Mouse (Mus musculus): ENCODE data around the gene Ccdc103. TPM values are rescaled to one million over a fixed set of nuclear protein-coding genes. Genes with fewer than 3 reads are reported as not detected.

The Ccdc103 gene
- polyA plus RNA-seq, 1 experiment from 2014 or later, result 2.1 TPM

DNA sequence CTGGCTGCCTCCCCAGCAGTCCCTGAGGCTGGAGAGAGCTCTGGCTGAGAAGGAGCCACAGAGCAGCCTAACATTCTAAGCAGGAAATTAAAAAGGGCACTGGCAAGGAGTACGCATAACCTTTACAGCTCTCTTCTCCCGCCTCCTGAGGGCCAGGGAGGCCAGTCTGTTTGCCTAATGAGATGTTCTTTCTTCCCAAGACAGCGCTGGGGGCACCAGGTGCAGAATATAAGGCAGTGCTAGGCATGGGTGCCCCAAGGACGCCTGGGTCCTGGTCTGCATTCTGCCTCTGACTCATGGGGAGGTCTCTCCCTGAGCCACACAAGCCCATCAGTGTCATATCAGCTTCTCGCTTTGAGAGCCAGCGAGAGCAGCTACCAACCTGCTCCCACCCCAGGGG lies 40.5 kb downstream of the Ccdc103 start:
- H3K4me2 ChIP-seq (ENCODE audit: low read length), result peak overlapping the region; percentile 25; the same call in 1 of the 2 replicates
- peaks cover 13% of the 10 kb centered on the region; the same call in 1 of the 2 replicates for H3K4me1 ChIP-seq (ENCODE audit: control insufficient read depth, insufficient read depth, low read length)
- H3K27ac ChIP-seq (replicated peaks; ENCODE audit: low read depth, low read length), result peak overlapping the region; percentile 41; the same call in 1 of the 2 replicates
- no peak overlapping the region; the same call in 1 of the 2 replicates for H3K9ac ChIP-seq (replicated peaks; ENCODE audit: low read length)
- H3K9me3 ChIP-seq (ENCODE audit: control insufficient read depth, low read length), result no peaks in the 10 kb centered on the region
- 60% methylated on average over 6 of the region's 6 CpGs for WGBS
- no peak overlapping the region for H3K4me3 ChIP-seq (replicated peaks; ENCODE audit: low read depth, low read length)
- DNase-seq (peak; percentile 4), ATAC-seq (ENCODE audit: low FRiP score, low TSS enrichment) (no peak)
- H3K36me3 ChIP-seq (ENCODE audit: control insufficient read depth, insufficient read depth, low read length), result no peaks in the 10 kb centered on the region
- H3K27me3 ChIP-seq (ENCODE audit: control insufficient read depth, insufficient read depth, low read length), result no peaks in the 10 kb centered on the region

GRCm38 (mm10) chr11:102924557-102925350 lies 43.8 kb downstream of the Ccdc103 start, which contains the start of gene Kif18b:
TSS of gene Kif18b (minus strand) at chr11:102925124.
- H3K4me1 ChIP-seq (ENCODE audit: control insufficient read depth, insufficient read depth, low read length), result peaks cover 13% of the 10 kb centered on the region; the same call in 1 of the 2 replicates
- H3K36me3 ChIP-seq (ENCODE audit: control insufficient read depth, insufficient read depth, low read length), result no peaks in the 10 kb centered on the region
- no peaks in the 10 kb centered on the region for H3K9me3 ChIP-seq (ENCODE audit: control insufficient read depth, low read length)
- no peaks in the 10 kb centered on the region for H3K27me3 ChIP-seq (ENCODE audit: control insufficient read depth, insufficient read depth, low read length)
- WGBS, result under 1% methylated on average over 62 of the region's 62 CpGs
- H3K9ac ChIP-seq (replicated peaks; ENCODE audit: low read length), result peak within 1 kb of the TSS; percentile 40; the same call in 1 of the 2 replicates
- peak within 1 kb of the TSS; percentile 77 for H3K4me2 ChIP-seq (ENCODE audit: low read length)
- H3K4me3 ChIP-seq (replicated peaks; ENCODE audit: low read depth, low read length), result peak within 1 kb of the TSS; percentile 51
- H3K27ac ChIP-seq (replicated peaks; ENCODE audit: low read depth, low read length), result peak within 1 kb of the TSS; percentile 83
- DNase-seq, result peak; percentile 99
- ATAC-seq (ENCODE audit: low FRiP score, low TSS enrichment), result peak; percentile 78; the same call in 1 of the 2 replicates

DNA sequence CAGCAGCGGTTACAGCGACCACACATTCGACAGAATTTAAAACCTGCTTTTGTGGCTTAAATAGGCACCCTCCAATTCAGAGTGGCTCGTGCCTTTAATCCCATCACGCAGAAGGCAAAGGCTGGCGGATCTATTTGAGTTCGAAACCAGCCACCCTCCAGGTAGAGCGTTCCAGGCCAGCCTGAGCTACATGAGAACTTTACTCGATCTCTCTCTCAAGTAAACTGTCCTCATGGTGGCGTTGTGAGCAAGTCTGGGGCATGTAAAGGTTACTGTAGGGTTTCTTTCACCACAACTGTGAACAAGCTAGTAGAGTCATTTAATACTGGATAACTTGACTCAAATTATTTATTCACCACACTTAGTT lies 44.3 kb downstream of the Ccdc103 start:
- H3K4me1 ChIP-seq (ENCODE audit: control insufficient read depth, insufficient read depth, low read length), result peaks cover 13% of the 10 kb centered on the region; the same call in 1 of the 2 replicates
- ATAC-seq (ENCODE audit: low FRiP score, low TSS enrichment) (no peak), DNase-seq (no peak)
- peak overlapping the region; percentile 40; the same call in 1 of the 2 replicates for H3K9ac ChIP-seq (replicated peaks; ENCODE audit: low read length)
- under 1% methylated on average over 10 of the region's 10 CpGs for WGBS
- H3K4me2 ChIP-seq (ENCODE audit: low read length), result peak overlapping the region; percentile 77
- H3K27me3 ChIP-seq (ENCODE audit: control insufficient read depth, insufficient read depth, low read length), result no peaks in the 10 kb centered on the region
- H3K36me3 ChIP-seq (ENCODE audit: control insufficient read depth, insufficient read depth, low read length), result no peaks in the 10 kb centered on the region
- no peaks in the 10 kb centered on the region for H3K9me3 ChIP-seq (ENCODE audit: control insufficient read depth, low read length)
- peak overlapping the region; percentile 83 for H3K27ac ChIP-seq (replicated peaks; ENCODE audit: low read depth, low read length)
- peak overlapping the region; percentile 51 for H3K4me3 ChIP-seq (replicated peaks; ENCODE audit: low read depth, low read length)

DNA sequence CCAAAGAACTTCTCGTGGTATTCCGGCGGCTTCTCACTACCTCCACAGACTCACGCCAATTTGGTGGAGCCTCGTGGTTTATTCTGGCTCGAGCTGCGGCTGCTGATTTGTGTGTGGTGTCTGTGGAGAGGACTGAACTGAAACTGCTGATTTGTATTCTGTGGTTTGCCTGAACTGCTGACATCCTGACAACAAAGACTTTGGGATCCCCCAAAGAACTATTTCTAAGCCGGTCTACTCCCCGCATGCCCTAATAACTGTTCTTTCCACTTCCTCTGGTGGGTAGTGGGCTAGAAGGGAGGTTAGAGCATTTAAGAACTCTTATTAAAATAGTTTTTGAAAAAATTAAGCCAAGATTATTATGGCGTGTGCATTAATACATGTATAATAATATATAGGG lies 49.7 kb downstream of the Ccdc103 start:
- Histone ChIP-seq H3K4me1 (ENCODE audit: control insufficient read depth, insufficient read depth, low read length) (no peaks in the 10 kb centered on the region), H3K9me3 (ENCODE audit: control insufficient read depth, low read length) (no peaks in the 10 kb centered on the region), H3K4me2 (ENCODE audit: low read length) (no peak overlapping the region), H3K36me3 (ENCODE audit: control insufficient read depth, insufficient read depth, low read length) (no peaks in the 10 kb centered on the region), H3K27ac (replicated peaks; ENCODE audit: low read depth, low read length) (no peak overlapping the region), H3K9ac (replicated peaks; ENCODE audit: low read length) (no peak overlapping the region), H3K4me3 (replicated peaks; ENCODE audit: low read depth, low read length) (no peak overlapping the region), H3K27me3 (ENCODE audit: control insufficient read depth, insufficient read depth, low read length) (0 out of 2 replicates have a peak, but pooled peaks cover 3% of the 10 kb centered on the region)
- ATAC-seq (ENCODE audit: low FRiP score, low TSS enrichment) (no peak), DNase-seq (no peak)
- WGBS, result 94% methylated on average over 10 of the region's 10 CpGs

Other genes with a start within 250 kb of the Ccdc103 start
- 0.12 TPM in 1 of 2 replicates, not detected in the other for gene Meioc, start 217.5 kb upstream of the Ccdc103 start, polyA plus RNA-seq (2014; fragmentation: Nextera tagmentation; extraction: Ambion mirVana)
- gene Ccdc43, start 183.4 kb upstream of the Ccdc103 start, polyA plus RNA-seq (2014; fragmentation: Nextera tagmentation; extraction: Ambion mirVana), result 38.8 and 42.4 TPM in 2 replicates
- 18.2 and 24.1 TPM in 2 replicates for gene Adam11, start 119.8 kb upstream of the Ccdc103 start, polyA plus RNA-seq (2014; fragmentation: Nextera tagmentation; extraction: Ambion mirVana)
- 32.0 and 33.9 TPM in 2 replicates for gene Gjc1, start 61.5 kb upstream of the Ccdc103 start, polyA plus RNA-seq (2014; fragmentation: Nextera tagmentation; extraction: Ambion mirVana)
- 5.4 and 9.6 TPM in 2 replicates for gene Higd1b, start 45.4 kb upstream of the Ccdc103 start, polyA plus RNA-seq (2014; fragmentation: Nextera tagmentation; extraction: Ambion mirVana)
- gene Eftud2, start 219 bp upstream of the Ccdc103 start, polyA plus RNA-seq (2014; fragmentation: Nextera tagmentation; extraction: Ambion mirVana), result 111 and 150 TPM in 2 replicates
- not detected in 2 replicates for gene Fam187a, start 4.0 kb downstream of the Ccdc103 start, polyA plus RNA-seq (2014; fragmentation: Nextera tagmentation; extraction: Ambion mirVana)
- 0.26 TPM in 1 of 2 replicates, not detected in the other for gene Gfap, start 19.7 kb downstream of the Ccdc103 start, polyA plus RNA-seq (2014; fragmentation: Nextera tagmentation; extraction: Ambion mirVana)
- 1.9 TPM in 2 replicates for gene Kif18b, start 43.9 kb downstream of the Ccdc103 start, polyA plus RNA-seq (2014; fragmentation: Nextera tagmentation; extraction: Ambion mirVana)
- 14.3 and 18.8 TPM in 2 replicates for gene C1ql1, start 65.5 kb downstream of the Ccdc103 start, polyA plus RNA-seq (2014; fragmentation: Nextera tagmentation; extraction: Ambion mirVana)
- 30.7 and 38.0 TPM in 2 replicates for gene Nmt1, start 147.0 kb downstream of the Ccdc103 start, polyA plus RNA-seq (2014; fragmentation: Nextera tagmentation; extraction: Ambion mirVana)
- gene Dcakd, start 147.1 kb downstream of the Ccdc103 start, polyA plus RNA-seq (2014; fragmentation: Nextera tagmentation; extraction: Ambion mirVana), result 183 and 209 TPM in 2 replicates
- gene Plcd3, start 220.5 kb downstream of the Ccdc103 start, polyA plus RNA-seq (2014; fragmentation: Nextera tagmentation; extraction: Ambion mirVana), result 0.92 and 1.8 TPM in 2 replicates
- 8.0 and 8.4 TPM in 2 replicates for gene Acbd4, start 220.5 kb downstream of the Ccdc103 start, polyA plus RNA-seq (2014; fragmentation: Nextera tagmentation; extraction: Ambion mirVana)
- 3.9 and 5.9 TPM in 2 replicates for gene Hexim1, start 235.0 kb downstream of the Ccdc103 start, polyA plus RNA-seq (2014; fragmentation: Nextera tagmentation; extraction: Ambion mirVana)